Mouse (Mus musculus) brain, embryonic 14.5 days (tissue): ENCODE data around the gene Gskip.

Experiments
- CTCF ChIP-seq: fragments of 200-500 bp; IDR thresholded peaks from 2 replicates; pipeline ENCODE4 v1.5.1; 2012; ENCODE audit warnings: inconsistent platforms, mild to moderate bottlenecking, moderate library complexity, borderline replicate concordance; ENCODE audit not compliant: insufficient read depth, insufficient read length; ENCODE audit errors: extremely low read depth
- POLR2A ChIP-seq: fragments of 200-500 bp; IDR thresholded peaks from 2 replicates; pipeline ENCODE4 v1.6.1; 2012; ENCODE audit warnings: mild to moderate bottlenecking, inconsistent platforms, borderline replicate concordance; ENCODE audit not compliant: poor library complexity, insufficient read depth, insufficient read length, severe bottlenecking; ENCODE audit errors: extremely low read depth

DNA sequence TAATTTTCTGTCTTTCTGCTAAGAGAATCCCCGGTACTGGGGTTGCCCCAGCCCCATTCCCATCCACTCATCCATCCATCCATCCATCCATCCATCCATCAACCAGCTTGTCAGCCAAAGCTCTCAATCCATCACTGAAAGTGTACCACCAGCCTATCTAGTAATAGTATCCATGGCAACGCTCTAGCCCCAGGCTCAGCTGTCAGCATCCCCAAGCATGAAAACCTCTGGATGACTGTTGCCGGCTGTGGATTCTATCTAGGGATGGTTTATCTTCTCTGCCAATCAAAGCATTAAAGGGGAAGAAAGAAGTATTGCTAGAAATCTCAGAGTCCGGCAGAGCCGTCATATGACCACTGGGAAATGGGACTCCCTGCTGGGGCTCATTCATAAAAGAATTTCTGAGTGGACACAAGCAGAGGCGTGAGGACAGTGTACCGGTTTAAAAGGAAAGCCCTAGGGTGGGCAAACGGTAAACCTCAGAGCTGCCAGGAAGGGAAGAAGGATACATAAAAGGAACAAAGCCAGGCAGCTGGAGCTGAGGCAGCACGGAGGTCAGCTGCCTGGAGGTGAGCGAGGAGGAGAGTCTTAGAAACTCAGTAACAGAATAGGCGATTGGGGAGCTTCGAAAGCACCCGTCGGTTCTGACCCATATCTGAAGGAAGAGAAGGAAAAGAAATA, 37.0 kb downstream of the Gskip start:
- TF ChIP-seq CTCF (no peak), POLR2A (no peak)
